Mouse (Mus musculus) heart, embryonic 10.5 days (tissue): ENCODE data around the gene Gm5938. TPM values are rescaled to one million over a fixed set of nuclear protein-coding genes. Genes with fewer than 3 reads are reported as not detected.

Source experiments
- DNase-seq: peaks from one replicate; pipeline ENCODE4 v3.0.0-alpha.2; 2017; ENCODE audit warnings: low spot score
- H3K27ac ChIP-seq: fragments of 300-500 bp; sonication (generic); 2 replicates; pipeline ENCODE4 v1.5.1; 2016; ENCODE audit warnings: mild to moderate bottlenecking
- H3K27me3 ChIP-seq: fragments of 300-500 bp; sonication (generic); 2 replicates; pipeline ENCODE4 v1.6.1; 2016; ENCODE audit warnings: mild to moderate bottlenecking; ENCODE audit not compliant: poor library complexity, insufficient read depth, severe bottlenecking
- H3K36me3 ChIP-seq: fragments of 300-500 bp; sonication (generic); 2 replicates; pipeline ENCODE4 v1.6.1; 2016; ENCODE audit warnings: mild to moderate bottlenecking, moderate library complexity
- H3K4me1 ChIP-seq: fragments of 300-500 bp; sonication (generic); 2 replicates; pipeline ENCODE4 v1.6.1; 2016; ENCODE audit warnings: mild to moderate bottlenecking
- H3K4me3 ChIP-seq: fragments of 300-500 bp; sonication (generic); 2 replicates; pipeline ENCODE4 v1.5.1; 2016; ENCODE audit warnings: mild to moderate bottlenecking, moderate library complexity
- H3K9me3 ChIP-seq: fragments of 300-500 bp; sonication (generic); 2 replicates; pipeline ENCODE4 v1.6.1; 2016; ENCODE audit warnings: mild to moderate bottlenecking, moderate library complexity
- WGBS: fragments of 180-500 bp; shearing (Covaris S2); methylation state at CpG from one replicate; pipeline ENCODE4 v1.1.7; 2016; 5-methylcytosine and 5-hydroxymethylcytosine counted together
- polyA plus RNA-seq: library from polyadenylated mRNA; unstranded; fragments of >200 nt; fragmentation: Nextera tagmentation; extraction: Ambion mirVana; gene quantifications from 2 replicates; pipeline ENCODE4 v1.2.1, GENCODE M21; 2016

Gm5938 gene
- not detected in 2 replicates for polyA plus RNA-seq

GRCm38 (mm10) chrX:78125167-78125566, at the start of gene Gm5938:
Gm5938 (plus strand) TSS chrX:78125467.
- 71% methylated on average over 1 of the region's 1 CpGs for WGBS
- H3K9me3 ChIP-seq = no peaks in the 10 kb centered on the region
- no peak for DNase-seq
- no peak within 1 kb of the TSS for H3K4me3 ChIP-seq
- H3K27ac ChIP-seq = no peak within 1 kb of the TSS
- no peaks in the 10 kb centered on the region for H3K27me3 ChIP-seq
- H3K36me3 ChIP-seq = no peaks in the 10 kb centered on the region
- no peaks in the 10 kb centered on the region for H3K4me1 ChIP-seq

GRCm38 (mm10) chrX:78091274-78091673, 34.0 kb upstream of the Gm5938 start, which contains the start of gene Obp1a:
Obp1a (minus strand) TSS chrX:78091374.
- Histone ChIP-seq H3K4me1 (no peaks in the 10 kb centered on the region), H3K27ac (no peak within 1 kb of the TSS), H3K9me3 (no peaks in the 10 kb centered on the region), H3K36me3 (no peaks in the 10 kb centered on the region), H3K27me3 (no peaks in the 10 kb centered on the region), H3K4me3 (no peak within 1 kb of the TSS)
- no peak for DNase-seq

Other genes with a start within 250 kb of the Gm5938 start
- gene 5430402E10Rik, start 200.4 kb upstream of the Gm5938 start, polyA plus RNA-seq = not detected in 2 replicates
- gene Obp1a, start 34.1 kb upstream of the Gm5938 start, polyA plus RNA-seq = not detected in 2 replicates
- not detected in 2 replicates for gene Obp1b, start 61.3 kb downstream of the Gm5938 start, polyA plus RNA-seq
- gene Gm14743, start 120.5 kb downstream of the Gm5938 start, polyA plus RNA-seq = not detected in 2 replicates
- not detected in 2 replicates for gene 4930480E11Rik, start 244.2 kb downstream of the Gm5938 start, polyA plus RNA-seq